Comparison of ENCODE assay signal across 10 mouse cellular contexts in genomic region chr7:49471278-49471677, GRCm38 (mm10).
DNase-seq lines count a peak whose midpoint lies in the region; ATAC-seq lines count a peak whose summit lies in the region.
"Had no signal": no experiment of that assay in that cellular context is flagged by ENCODE, and none has a peak within 500 bp of the region (broad histone marks: within the 10 kb centered on the region; RNA-seq: fewer than 3 reads in every experiment).

No protein-coding gene starts in this region.

- H3K36me3 ChIP-seq in forebrain, embryonic 11.5 days (ENCODE audit: control insufficient read depth, insufficient read depth, low read length): no peaks in the 10 kb centered on the region
- no peaks in the 10 kb centered on the region for H3K36me3 ChIP-seq in forebrain, embryonic 14.5 days (ENCODE audit: control insufficient read depth, insufficient read depth, low read length)
- H3K36me3 ChIP-seq: G1E; heart, embryonic 15.5 days had no signal

- no peak overlapping the region for H3K4me2 ChIP-seq in forebrain, embryonic 11.5 days (ENCODE audit: low read depth, low read length, severe bottlenecking)
- no peak overlapping the region for H3K4me2 ChIP-seq in forebrain, embryonic 14.5 days (ENCODE audit: low read length)
- H3K4me2 ChIP-seq: heart, embryonic 15.5 days had no signal

- no peak for ATAC-seq in forebrain, embryonic 11.5 days (replicated peaks; ENCODE audit: low FRiP score)
- no peak for ATAC-seq in forebrain, embryonic 14.5 days
- ATAC-seq in megakaryocyte, adult 5-6 weeks (ENCODE audit: poor library complexity, severe bottlenecking): peak; percentile 56

- H3K4me1 ChIP-seq in forebrain, embryonic 11.5 days (replicated peaks; ENCODE audit: control insufficient read depth, insufficient read depth, low read length): no peaks in the 10 kb centered on the region
- H3K4me1 ChIP-seq in forebrain, embryonic 14.5 days (ENCODE audit: control insufficient read depth, insufficient read depth, low read length): no peaks in the 10 kb centered on the region

- H3K27me3 ChIP-seq in forebrain, embryonic 11.5 days (ENCODE audit: control insufficient read depth, insufficient read depth, low read length): no peaks in the 10 kb centered on the region
- no peaks in the 10 kb centered on the region for H3K27me3 ChIP-seq in forebrain, embryonic 14.5 days (replicated peaks; ENCODE audit: control insufficient read depth, insufficient read depth, low read length)
- H3K27me3 ChIP-seq: heart, embryonic 15.5 days had no signal

- WGBS in forebrain, embryonic 11.5 days: 59% methylated on average over 3 of the region's 3 CpGs
- 52% methylated on average over 3 of the region's 3 CpGs for WGBS in forebrain, embryonic 14.5 days

- no peak overlapping the region for H3K27ac ChIP-seq in forebrain, embryonic 11.5 days (ENCODE audit: low read depth, low read length)
- no peak overlapping the region for H3K27ac ChIP-seq in forebrain, embryonic 14.5 days (ENCODE audit: low read depth, low read length)
- H3K27ac ChIP-seq: heart, embryonic 15.5 days had no signal

- H3K4me3 ChIP-seq in forebrain, embryonic 11.5 days (ENCODE audit: low read depth, low read length): no peak overlapping the region
- no peak overlapping the region for H3K4me3 ChIP-seq in forebrain, embryonic 14.5 days (ENCODE audit: low read depth, low read length)
- H3K4me3 ChIP-seq: heart, embryonic 15.5 days had no signal

- peak; percentile 69 for DNase-seq in forebrain, embryonic 11.5 days (ENCODE audit: low spot score)
- no peak for DNase-seq in forebrain, embryonic 14.5 days (ENCODE audit: low spot score)
- peak; percentile 70 for DNase-seq in urinary bladder, postnatal 14 days (ENCODE audit: low spot score)
- no peak for DNase-seq in urinary bladder, postnatal 10 days (ENCODE audit: low spot score)
- peak; percentile 73 for DNase-seq in embryo, embryonic 10.5 days (ENCODE audit: low spot score)
- peak; percentile 67 to 80 for DNase-seq in kidney, adult 8-10 months
- DNase-seq in thymus, postnatal 14 days: peak; percentile 60

- H3K9ac ChIP-seq in forebrain, embryonic 11.5 days (ENCODE audit: low read length): no peak overlapping the region
- no peak overlapping the region for H3K9ac ChIP-seq in forebrain, embryonic 14.5 days (ENCODE audit: low read length)
- H3K9ac ChIP-seq: heart, embryonic 15.5 days had no signal

- no peaks in the 10 kb centered on the region for H3K9me3 ChIP-seq in forebrain, embryonic 11.5 days (ENCODE audit: control insufficient read depth, low read length)
- no peaks in the 10 kb centered on the region for H3K9me3 ChIP-seq in forebrain, embryonic 14.5 days (replicated peaks; ENCODE audit: control insufficient read depth, low read length)
- H3K9me3 ChIP-seq: heart, embryonic 15.5 days had no signal

Comparison
In these comparisons a context has a peak if more than half of its experiments do, and no peak if none do; other contexts are left out.
1. DNase-seq: peak in forebrain, embryonic 11.5 days (single experiment), urinary bladder, postnatal 14 days (single experiment), embryo, embryonic 10.5 days (single experiment), kidney, adult 8-10 months (2 of 2) and thymus, postnatal 14 days (single experiment); none in forebrain, embryonic 14.5 days (single experiment) and urinary bladder, postnatal 10 days (single experiment).